Mouse (Mus musculus) urinary bladder, adult 2 months (tissue): Measurements from ENCODE around the gene Smarcb1. TPM values are rescaled to one million over a fixed set of nuclear protein-coding genes. Genes with fewer than 3 reads are reported as not detected.
A peak's percentile ranks its signal among the peaks of the same experiment; 100 is the strongest.

Experiments used
- DNase-seq: peaks from one replicate; pipeline ENCODE4 v3.0.0; 2022; ENCODE audit warnings: low spot score
- polyA plus RNA-seq: library from polyadenylated mRNA; depleted of rRNA; stranded (reverse); fragments of >200 nt; gene quantifications from 2 replicates; pipeline ENCODE4 v1.2.3, GENCODE M21; 2012

Smarcb1 gene
- polyA plus RNA-seq, 1 experiment: 41.7 TPM

- no peak for DNase-seq
Measured at GRCm38 (mm10) chr10:75934991-75935390, 13.6 kb upstream of the Smarcb1 start.

- no peak for DNase-seq
Measured at GRCm38 (mm10) chr10:75932891-75933290, 11.5 kb upstream of the Smarcb1 start, which contains the start of gene Chchd10. Chchd10 (plus strand) TSS chr10:75933130.

- DNase-seq: peak; percentile 58
Measured at GRCm38 (mm10) chr10:75932081-75932678, 10.8 kb upstream of the Smarcb1 start.

- DNase-seq: no peak
Measured at GRCm38 (mm10) chr10:75931311-75931710, 9.9 kb upstream of the Smarcb1 start.

GRCm38 (mm10) chr10:75930304-75930703 is 8.9 kb upstream of the Smarcb1 start:
- DNase-seq: no peak

GRCm38 (mm10) chr10:75926396-75926795 is 5.0 kb upstream of the Smarcb1 start:
- DNase-seq: no peak

- no peak for DNase-seq
Measured at GRCm38 (mm10) chr10:75924324-75924723, 2.9 kb upstream of the Smarcb1 start.

- no peak for DNase-seq
Measured at GRCm38 (mm10) chr10:75921726-75922560, 526 bp upstream of the Smarcb1 start.

- no peak for DNase-seq
Measured at GRCm38 (mm10) chr10:75919026-75919425, 2.4 kb downstream of the Smarcb1 start.

GRCm38 (mm10) chr10:75916840-75917239 is 4.6 kb downstream of the Smarcb1 start:
- no peak for DNase-seq

- no peak for DNase-seq
Measured at GRCm38 (mm10) chr10:75915557-75915956, 5.9 kb downstream of the Smarcb1 start.

- DNase-seq: no peak
Measured at GRCm38 (mm10) chr10:75913013-75913589, 8.3 kb downstream of the Smarcb1 start.

- DNase-seq: no peak
Measured at GRCm38 (mm10) chr10:75910698-75911097, 10.7 kb downstream of the Smarcb1 start.

GRCm38 (mm10) chr10:75906882-75907281 is 14.5 kb downstream of the Smarcb1 start:
- DNase-seq: no peak

- no peak for DNase-seq
Measured at GRCm38 (mm10) chr10:75904391-75904790, 17.0 kb downstream of the Smarcb1 start.

GRCm38 (mm10) chr10:75898846-75899245 is 22.6 kb downstream of the Smarcb1 start:
- no peak for DNase-seq

- no peak for DNase-seq
Measured at GRCm38 (mm10) chr10:75898039-75898564, 23.3 kb downstream of the Smarcb1 start.

GRCm38 (mm10) chr10:75897373-75897772 is 24.0 kb downstream of the Smarcb1 start:
- no peak for DNase-seq

GRCm38 (mm10) chr10:75896208-75896607 is 25.2 kb downstream of the Smarcb1 start:
- DNase-seq: no peak

- no peak for DNase-seq
Measured at GRCm38 (mm10) chr10:75895730-75896129, 25.7 kb downstream of the Smarcb1 start.

GRCm38 (mm10) chr10:75894601-75895000 is 26.8 kb downstream of the Smarcb1 start:
- no peak for DNase-seq

- peak; percentile 79 for DNase-seq
Measured at GRCm38 (mm10) chr10:75893089-75893750, 28.2 kb downstream of the Smarcb1 start, which contains the start of gene Derl3. Derl3 (plus strand) TSS chr10:75893413.
